Mouse (Mus musculus): Measurements from ENCODE around the gene Mettl1.
A peak's percentile ranks its signal among the peaks of the same experiment; 100 is the strongest.

Mettl1 gene

DNA sequence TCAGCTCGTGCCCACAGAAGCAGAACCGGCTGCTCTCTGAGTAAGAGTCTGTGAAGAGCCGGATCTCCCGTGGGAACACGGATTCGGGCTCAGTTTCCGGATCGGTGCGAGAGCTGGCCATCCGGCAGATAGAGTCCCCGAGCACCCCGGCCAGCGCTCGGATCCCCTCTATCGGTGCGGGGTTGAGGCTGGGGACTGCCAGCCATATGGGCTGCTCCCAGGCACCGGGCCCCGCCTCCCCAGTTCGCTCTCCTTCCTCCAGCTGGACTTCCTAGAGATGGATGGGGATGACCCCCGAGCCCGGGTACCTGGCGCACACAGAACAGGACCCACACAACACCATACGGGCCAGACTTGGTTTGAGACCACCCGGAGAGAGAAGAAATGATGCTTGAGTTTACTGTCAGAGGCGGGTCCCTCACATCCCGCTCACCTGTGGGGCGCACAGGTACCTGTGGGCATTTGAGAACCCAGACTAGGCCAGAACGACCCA lies at the start of gene Mettl1, which contains the start of gene Eef1akmt3:
TSS of gene Mettl1 (plus strand) at position 141 of the 493 bp plus-strand sequence.
TSS of gene Eef1akmt3 (minus strand) at position 240 of the 493 bp plus-strand sequence.
- DNase-seq = peak; percentile 61 to 70

DNA sequence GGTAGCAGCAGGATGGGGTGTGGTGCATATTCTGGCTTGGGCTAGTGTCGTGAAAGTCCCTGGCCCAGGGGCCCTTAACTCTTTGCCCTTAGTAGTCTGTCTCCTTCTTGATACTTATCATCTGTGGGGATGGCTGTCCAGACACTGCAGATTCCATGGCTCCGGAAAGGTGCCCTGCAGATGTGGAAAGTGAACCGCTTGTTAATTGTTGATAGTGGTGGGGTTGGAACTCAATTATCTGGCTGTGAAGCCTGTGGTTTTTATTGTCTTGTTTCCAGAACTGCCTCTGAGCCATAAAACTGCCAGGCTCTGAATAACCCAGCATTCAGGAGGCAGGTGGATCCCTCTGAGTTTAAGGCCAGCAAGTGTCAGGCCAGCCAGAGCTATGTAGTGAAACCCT lies 49.5 kb upstream of the Mettl1 start:
- no peak for DNase-seq

GRCm38 (mm10) chr10:126993621-126994020 lies 47.6 kb upstream of the Mettl1 start:
- no peak for DNase-seq

DNA sequence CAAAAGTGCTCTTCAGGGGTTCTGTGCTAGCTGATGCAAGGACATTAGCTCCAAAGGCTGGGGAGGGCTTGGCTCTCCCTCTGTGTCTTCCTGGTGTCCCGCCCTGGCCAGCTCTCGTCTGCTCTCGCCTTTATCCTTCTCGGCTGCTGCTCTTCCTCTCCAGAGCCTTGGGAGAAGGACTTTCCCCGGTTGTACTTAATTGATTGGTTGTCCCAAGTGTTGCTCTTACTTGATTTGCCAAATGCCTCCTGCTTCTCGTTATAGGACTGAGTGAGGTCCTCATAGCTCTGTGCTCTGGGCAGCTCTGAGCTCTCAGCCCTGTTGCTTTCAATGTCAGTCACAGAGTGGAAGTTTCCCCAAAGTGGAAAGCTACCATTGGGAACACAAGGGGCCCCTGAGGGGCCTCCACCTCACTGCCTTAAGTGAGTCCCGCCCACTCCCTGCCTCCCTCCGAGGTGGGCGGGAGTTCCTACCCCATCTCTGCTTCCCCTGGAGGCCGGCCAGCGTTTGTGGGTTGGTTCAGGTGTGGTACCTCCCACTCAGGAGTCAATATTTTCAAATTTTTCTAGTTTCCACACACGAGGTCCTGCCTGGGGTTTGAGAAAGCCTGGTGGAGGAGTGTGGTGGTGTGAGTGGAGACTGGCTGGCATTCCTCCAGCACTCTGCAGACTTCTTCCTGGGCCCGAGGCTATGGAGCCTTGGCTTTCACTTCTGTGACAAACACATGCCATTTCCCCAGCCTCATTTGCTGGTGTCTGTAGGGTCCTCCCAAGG lies 43.7 kb upstream of the Mettl1 start:
- no peak for DNase-seq

DNA sequence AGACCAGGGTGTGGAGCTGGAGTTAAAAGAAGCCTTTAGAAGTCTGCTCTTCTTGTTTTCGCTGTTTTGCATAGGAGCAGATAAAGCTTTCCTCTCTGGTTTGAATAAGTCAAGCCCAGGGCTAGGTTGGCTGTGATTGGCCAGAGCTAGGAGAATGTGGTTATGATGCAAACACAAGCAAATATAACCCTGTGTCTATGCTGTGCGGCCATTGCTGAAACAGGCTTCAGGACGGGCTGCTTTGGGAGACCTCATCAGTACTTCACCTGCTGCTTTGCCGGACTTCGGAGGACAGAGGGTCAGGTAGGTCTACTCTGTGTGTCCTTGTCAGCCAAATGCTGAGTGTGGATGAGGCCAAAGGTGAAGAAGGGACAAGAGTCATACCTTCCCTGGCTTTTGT lies 40.7 kb upstream of the Mettl1 start, which contains the start of gene Avil:
TSS of gene Avil (plus strand) at position 181 of the 400 bp plus-strand sequence.
- no peak for DNase-seq

GRCm38 (mm10) chr10:127001297-127001696 lies 39.9 kb upstream of the Mettl1 start:
- DNase-seq = no peak

DNA sequence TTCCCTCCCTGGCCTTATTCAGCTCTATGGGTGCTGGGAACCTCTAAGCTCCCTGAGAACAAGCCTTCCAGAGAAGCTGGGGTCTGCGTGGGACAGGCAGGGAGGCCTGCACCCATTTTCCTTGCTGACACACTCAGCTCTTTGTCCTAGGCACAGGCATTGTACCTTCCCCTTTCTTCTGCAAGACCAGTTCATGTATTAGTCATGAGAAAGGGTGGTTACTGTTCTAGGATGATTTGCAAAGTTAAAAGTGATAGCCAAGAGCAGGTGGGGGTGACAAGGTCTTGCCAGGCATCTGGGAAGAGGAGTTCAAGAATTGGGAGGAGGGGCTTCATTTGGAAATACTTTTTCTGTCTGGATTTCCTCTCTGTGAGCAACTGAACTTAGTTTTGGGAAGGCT lies 39.2 kb upstream of the Mettl1 start:
- no peak for DNase-seq

DNA sequence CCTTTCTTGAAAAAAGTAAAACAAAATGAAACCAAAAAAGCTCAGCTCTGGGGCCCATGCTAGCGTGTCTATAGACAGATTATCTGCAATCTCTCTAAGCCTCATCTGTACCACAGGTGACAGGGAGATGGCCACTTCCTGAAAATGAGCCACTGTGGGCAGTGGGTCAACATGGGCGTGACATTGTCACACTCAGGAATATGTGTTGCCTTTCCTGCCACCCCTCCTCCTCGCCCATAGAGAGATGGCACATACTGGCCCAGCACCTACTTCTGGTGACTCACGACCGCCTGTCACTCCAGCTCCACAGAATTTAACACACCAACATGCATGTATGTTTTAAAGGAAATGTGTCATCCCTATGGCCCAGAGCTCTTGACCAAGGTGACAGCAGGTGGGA lies 38.4 kb upstream of the Mettl1 start:
- no peak for DNase-seq

DNA sequence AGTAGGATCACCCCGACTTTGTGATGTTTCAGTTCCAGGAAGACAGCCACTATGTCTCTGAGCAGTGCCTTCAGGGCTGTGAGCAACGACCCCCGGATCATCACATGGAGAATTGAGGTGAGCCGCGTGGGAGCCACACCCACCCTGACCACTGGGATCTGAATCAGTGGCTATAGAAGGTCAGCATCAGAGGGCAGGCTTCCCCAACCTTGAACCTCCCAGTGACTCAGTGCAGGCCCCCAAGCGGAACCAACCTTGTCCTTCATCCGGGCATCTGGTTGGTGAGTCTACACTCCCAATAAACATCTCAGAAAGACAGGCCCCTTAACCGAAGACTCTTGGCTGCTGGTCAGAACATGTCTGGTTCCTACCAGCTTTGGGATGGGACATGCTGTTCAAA lies 37.9 kb upstream of the Mettl1 start:
- DNase-seq = no peak

DNA sequence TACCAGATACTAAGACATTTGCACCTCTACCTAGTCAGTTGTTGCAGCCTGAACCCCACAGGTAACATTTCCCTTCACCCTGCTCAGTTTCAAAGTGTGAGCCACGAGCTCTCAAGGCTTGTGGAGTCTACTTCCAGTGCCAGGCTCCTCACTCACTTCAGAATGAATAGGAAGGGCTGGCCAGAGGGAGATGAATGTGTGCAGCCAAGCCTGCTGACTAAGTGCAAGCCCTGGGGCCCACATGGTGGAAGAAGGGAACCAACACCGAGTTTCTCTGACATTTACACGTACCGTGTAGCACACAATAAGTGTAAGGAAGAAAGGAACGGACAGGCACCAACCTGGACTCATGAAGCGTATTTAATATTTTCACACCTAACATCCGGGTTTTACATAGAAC lies 37.4 kb upstream of the Mettl1 start:
- no peak for DNase-seq

- peak; percentile 69 to 73 for DNase-seq
Observed at GRCm38 (mm10) chr10:127016488-127016887, 24.7 kb upstream of the Mettl1 start.

- no peak for DNase-seq
Observed at GRCm38 (mm10) chr10:127017071-127017470, 24.1 kb upstream of the Mettl1 start.

DNA sequence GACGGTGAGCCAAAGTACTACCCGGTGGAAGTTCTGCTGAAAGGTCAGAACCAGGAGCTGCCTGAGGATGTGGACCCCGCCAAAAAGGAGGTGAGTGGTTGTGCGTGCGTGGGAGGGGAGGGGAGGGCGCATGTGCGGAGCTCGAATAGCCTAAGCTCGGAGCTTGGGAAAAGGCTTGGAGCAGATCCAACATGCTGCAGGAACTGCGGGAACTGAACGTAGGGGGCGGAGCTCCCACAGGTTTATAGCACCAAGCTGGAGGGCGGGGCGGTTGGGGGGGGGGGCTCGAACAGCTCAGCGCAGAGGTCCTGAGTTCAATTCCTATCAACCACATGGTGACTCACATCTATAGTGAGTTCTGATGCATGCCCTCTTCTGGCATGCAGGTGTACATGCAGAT lies 22.8 kb upstream of the Mettl1 start:
- no peak for DNase-seq

DNA sequence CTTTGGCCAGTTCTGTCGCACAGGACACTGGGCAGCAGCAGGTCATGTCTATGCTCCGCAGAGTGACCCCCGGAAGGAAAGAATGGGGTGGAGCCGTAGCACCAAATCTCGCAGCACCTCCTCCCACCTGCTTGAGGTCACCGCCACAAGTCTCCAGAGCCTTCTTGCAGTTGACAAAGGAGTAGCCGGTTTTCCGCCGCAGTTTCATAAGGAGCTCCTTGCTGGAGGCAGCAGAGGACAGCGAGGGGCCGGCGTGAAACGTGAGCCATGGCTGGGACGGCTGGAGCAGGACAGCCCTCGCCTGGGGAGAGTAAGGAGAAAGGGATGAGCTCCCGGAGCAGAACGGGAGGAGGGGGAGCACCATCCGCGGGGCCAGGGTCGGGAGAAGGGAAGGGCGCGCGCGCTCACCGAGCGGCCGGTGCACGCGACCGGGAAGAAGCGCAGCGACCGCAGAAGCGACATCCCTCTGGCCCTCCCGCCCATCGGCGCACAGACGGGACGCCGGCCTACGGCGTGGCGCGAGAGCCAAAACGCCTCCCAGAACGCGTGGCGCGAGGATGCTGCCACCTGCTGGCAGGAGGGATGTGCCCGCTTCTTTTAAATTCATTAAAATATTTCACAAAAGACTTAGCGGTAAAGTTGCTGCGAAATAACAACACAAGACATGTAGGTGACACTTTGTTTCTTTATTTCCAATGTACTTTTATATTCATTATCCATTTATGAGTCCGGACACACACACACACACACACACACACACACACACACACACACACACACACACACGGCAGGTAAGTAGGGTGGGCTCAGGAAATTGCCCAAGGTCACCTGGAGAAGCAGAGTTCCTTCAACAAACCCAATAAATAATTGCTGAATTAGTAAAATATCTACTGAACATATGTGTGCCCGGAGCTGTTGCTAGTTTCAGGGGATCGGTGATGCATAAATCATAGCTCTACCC lies 10.6 kb upstream of the Mettl1 start, which contains the start of gene Tsfm:
TSS of gene Tsfm (minus strand) at position 505 of the 961 bp plus-strand sequence.
- peak; percentile 96 to 97 for DNase-seq

DNA sequence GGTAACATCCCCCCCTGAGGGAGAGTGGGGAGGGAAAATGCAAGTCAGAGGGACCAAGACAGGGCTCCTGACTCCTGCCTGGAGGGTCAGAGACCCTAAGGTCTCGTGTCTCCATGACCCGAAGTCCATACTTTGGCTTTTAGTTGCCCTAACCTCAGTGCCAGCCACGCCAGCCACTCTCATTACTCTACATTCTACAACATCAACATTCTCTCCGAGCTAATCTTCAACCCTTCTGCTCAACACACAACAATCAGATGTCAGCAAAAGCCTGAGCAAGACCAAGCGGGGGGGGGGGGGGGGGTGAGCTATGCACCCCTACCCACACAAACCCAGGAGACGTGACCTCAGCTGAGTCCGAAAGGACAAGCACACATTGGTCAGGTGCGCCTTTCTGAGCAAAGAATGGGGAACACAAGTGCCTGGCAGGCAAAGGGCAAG lies 7.9 kb upstream of the Mettl1 start:
- DNase-seq = peak; percentile 32 to 33

- peak in 1 of 2 experiments; percentile 52 for DNase-seq
Observed at GRCm38 (mm10) chr10:127036273-127036672, 4.9 kb upstream of the Mettl1 start.

DNA sequence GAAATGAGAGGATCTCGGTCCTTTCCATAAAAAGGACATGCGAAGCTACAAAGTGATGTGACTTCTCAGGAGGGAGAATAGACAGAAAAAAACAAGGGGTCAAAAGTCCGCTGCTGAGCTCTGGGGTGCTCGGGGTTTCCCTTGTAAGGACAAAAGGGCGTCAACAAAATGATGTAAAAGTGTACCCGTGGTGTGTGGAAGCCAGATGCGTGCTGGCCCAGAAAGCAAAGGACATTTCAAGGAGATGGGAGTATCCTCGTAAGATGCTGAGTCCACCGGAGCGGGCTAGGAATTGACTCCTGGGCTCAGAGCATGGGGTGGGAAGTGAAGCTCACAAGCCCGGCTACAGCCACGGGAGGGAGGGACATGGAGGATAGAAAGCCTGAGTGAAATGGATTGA lies 3.6 kb upstream of the Mettl1 start:
- DNase-seq = no peak

- peak; percentile 27 to 43 for DNase-seq
Observed at GRCm38 (mm10) chr10:127040569-127041214, 522 bp upstream of the Mettl1 start.

GRCm38 (mm10) chr10:127041774-127042338 lies 642 bp downstream of the Mettl1 start:
- peak; percentile 93 to 95 for DNase-seq

DNA sequence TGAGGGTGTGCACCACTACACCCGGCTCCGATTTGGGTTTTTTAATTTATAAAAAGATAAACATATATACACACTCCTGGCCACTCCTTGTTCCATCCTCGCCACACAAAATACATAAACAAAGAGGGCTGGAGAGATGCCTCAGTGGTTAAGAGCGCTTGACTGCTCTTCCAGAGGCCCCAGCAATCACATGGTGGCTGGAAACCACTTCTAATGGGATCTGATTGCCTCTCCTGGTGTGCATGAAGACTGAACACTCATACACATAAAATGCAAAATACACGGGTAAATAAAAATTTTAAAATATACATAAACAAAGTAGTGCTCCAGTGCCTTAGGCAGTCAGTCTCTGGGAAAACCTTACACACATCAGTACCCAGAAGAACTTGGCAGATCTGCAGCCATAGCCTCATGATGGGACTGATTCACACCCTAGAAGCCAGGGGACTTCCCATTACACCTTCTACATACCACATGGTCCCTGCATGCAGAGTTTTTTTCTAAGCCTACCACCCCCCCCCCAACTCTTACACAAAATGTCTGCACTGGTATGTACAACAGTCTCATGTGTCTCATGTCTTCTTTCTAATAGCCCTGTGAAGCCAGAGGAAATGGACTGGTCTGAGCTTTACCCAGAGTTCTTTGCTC lies 1.4 kb downstream of the Mettl1 start:
- no peak for DNase-seq

DNA sequence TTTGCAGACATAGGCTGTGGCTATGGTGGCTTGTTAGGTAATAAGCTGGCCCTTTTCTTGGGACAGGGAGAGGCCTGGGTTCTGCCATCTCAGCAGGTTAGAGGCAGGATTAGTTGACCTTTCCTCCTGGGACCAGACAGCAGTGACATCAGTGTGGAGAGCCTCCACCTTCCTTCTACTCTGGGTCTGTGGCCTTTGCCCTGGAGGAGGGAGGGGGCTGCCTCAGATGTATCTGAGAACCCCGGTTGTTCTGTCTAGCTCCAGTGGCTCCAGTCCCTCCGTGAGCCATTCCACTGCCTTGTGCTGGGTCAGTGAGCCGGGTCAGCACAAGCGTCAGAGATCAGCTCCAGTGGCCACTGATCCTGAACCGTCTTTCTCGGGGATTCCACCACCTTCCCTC lies 2.0 kb downstream of the Mettl1 start:
- DNase-seq = peak; percentile 44 to 65

- DNase-seq = no peak
Observed at GRCm38 (mm10) chr10:127047954-127048353, 6.7 kb downstream of the Mettl1 start, which contains the start of gene Cyp27b1. Gene Cyp27b1, plus strand, starts transcription at chr10:127048250.

Measured in kidney, postnatal 4 days (tissue).